ENCODE assay signal across 26 mouse cellular contexts in the genomic region with DNA sequence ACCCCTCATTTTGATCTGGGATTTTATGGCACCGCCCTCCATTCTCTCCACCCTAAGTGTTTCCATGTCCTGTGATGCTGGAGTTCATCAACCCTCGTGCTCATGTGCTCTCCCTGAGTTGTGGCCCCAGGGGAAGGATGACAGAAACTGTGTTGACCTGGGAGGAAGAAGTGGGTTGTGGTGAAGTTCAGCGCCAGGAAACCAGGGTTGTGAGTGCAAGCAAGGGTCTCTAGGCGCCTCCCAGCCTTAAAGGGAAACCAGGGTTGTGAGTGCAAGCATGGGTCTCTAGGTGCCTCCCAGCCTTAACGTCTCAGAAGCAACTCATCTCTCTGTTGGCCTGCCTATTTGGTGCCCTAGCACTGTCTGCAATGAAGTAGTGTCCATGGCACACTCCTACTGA.
DNase-seq lines count a peak whose midpoint lies in the region; ATAC-seq lines count a peak whose summit lies in the region.
"Had no signal": no experiment of that assay in that cellular context is flagged by ENCODE, and none has a peak within 500 bp of the region (broad histone marks: within the 10 kb centered on the region; RNA-seq: fewer than 3 reads in every experiment).

No protein-coding gene starts in this region.

- H3K9me3 ChIP-seq in hindbrain, embryonic 16.5 days (ENCODE audit: control insufficient read depth, low read length) = no peaks in the 10 kb centered on the region
- H3K9me3 ChIP-seq: embryonic facial prominence, embryonic 12.5 days; heart, embryonic 13.5 days; hindbrain, embryonic 12.5 days; limb, embryonic 15.5 days had no signal

- no peak overlapping the region for H3K4me2 ChIP-seq in hindbrain, embryonic 16.5 days (ENCODE audit: low read length)
- H3K4me2 ChIP-seq: embryonic facial prominence, embryonic 12.5 days; heart, embryonic 13.5 days; hindbrain, embryonic 12.5 days; limb, embryonic 15.5 days; lung, embryonic 14.5 days had no signal

- no peaks in the 10 kb centered on the region for H3K27me3 ChIP-seq in hindbrain, embryonic 16.5 days (replicated peaks; ENCODE audit: control insufficient read depth, insufficient read depth, low read length)
- H3K27me3 ChIP-seq: embryonic facial prominence, embryonic 12.5 days; heart, embryonic 13.5 days; hindbrain, embryonic 12.5 days; limb, embryonic 15.5 days had no signal

- peaks cover 19% of the 10 kb centered on the region for H3K36me3 ChIP-seq in hindbrain, embryonic 16.5 days (ENCODE audit: control insufficient read depth, insufficient read depth, low read length)

- H3K9ac ChIP-seq in hindbrain, embryonic 16.5 days (ENCODE audit: low read depth, low read length) = no peak overlapping the region
- H3K9ac ChIP-seq: embryonic facial prominence, embryonic 12.5 days; forebrain, postnatal 0 days; heart, embryonic 13.5 days; hindbrain, embryonic 12.5 days; limb, embryonic 15.5 days; liver, embryonic 14.5 days; lung, embryonic 14.5 days had no signal

- no peak overlapping the region for H3K27ac ChIP-seq in hindbrain, embryonic 16.5 days (ENCODE audit: low read depth, low read length)
- H3K27ac ChIP-seq: embryonic facial prominence, embryonic 12.5 days; heart, adult 2 months; heart, embryonic 13.5 days; hindbrain, embryonic 12.5 days; kidney, postnatal 0 days; limb, embryonic 15.5 days; liver, embryonic 14.5 days; stomach, postnatal 0 days had no signal

- H3K4me3 ChIP-seq in hindbrain, embryonic 16.5 days (ENCODE audit: low read length) = no peak overlapping the region
- H3K4me3 ChIP-seq: embryonic facial prominence, embryonic 12.5 days; heart, adult 2 months; heart, embryonic 13.5 days; hindbrain, embryonic 12.5 days; limb, embryonic 15.5 days; myocyte had no signal

- H3K4me1 ChIP-seq in hindbrain, embryonic 16.5 days (ENCODE audit: control insufficient read depth, insufficient read depth, low read depth, low read length) = no peaks in the 10 kb centered on the region
- H3K4me1 ChIP-seq: embryonic facial prominence, embryonic 12.5 days; heart, embryonic 13.5 days; hindbrain, embryonic 12.5 days; limb, embryonic 15.5 days had no signal

- DNase-seq in thymus, postnatal 14 days = peak; percentile 37
- no peak for DNase-seq in thymus, adult 18-20 months
- no peak for DNase-seq in c-Kit-positive CD71-positive TER-119-positive erythroid progenitor cells, embryonic 14.5 days (ENCODE audit: low spot score)
- DNase-seq: adrenal gland, postnatal 36 days; cerebellum, adult 11-12 months; cerebellum, postnatal 10 days; forebrain, postnatal 0 days; heart, adult 2 months; heart, postnatal 14 days; kidney, adult 2 months; left cerebral cortex, postnatal 4 days; lung, embryonic 14.5 days; lung, postnatal 36 days had no signal

- ATAC-seq in granulocyte monocyte progenitor cell, adult 5-6 weeks (replicated peaks; ENCODE audit: poor library complexity, severe bottlenecking) = peak; percentile 26; the same call in 1 of the 2 replicates
- ATAC-seq in neutrophil, adult 5-6 weeks (ENCODE audit: extremely low read depth, insufficient number of reproducible peaks, low FRiP score, poor library complexity, severe bottlenecking) = 0 out of 2 replicates have a peak, but pooled peaks have one; percentile 15
- ATAC-seq in cerebellum, adult (ENCODE audit: insufficient number of reproducible peaks, low FRiP score, low TSS enrichment) = no peak
- ATAC-seq in hindbrain, embryonic 16.5 days = no peak
- ATAC-seq: forebrain, postnatal 0 days; midbrain, embryonic 16.5 days had no signal

- WGBS in hindbrain, embryonic 16.5 days = 92% methylated on average over 5 of the region's 5 CpGs

Comparison
In these comparisons a context has a peak if more than half of its experiments do, and no peak if none do; other contexts are left out.
1. ATAC-seq: peak in granulocyte monocyte progenitor cell, adult 5-6 weeks (single experiment) and neutrophil, adult 5-6 weeks (single experiment); none in cerebellum, adult (single experiment) and hindbrain, embryonic 16.5 days (single experiment).